Mouse (Mus musculus): Measurements from ENCODE around the gene Dctn3.
A peak's percentile ranks its signal among the peaks of the same experiment; 100 is the strongest.
"Not testable (repeated sequence)": the region's sequence is repeated elsewhere in the genome, so short reads cannot be mapped to it uniquely, and the experiment has no call there.

The Dctn3 gene

DNA sequence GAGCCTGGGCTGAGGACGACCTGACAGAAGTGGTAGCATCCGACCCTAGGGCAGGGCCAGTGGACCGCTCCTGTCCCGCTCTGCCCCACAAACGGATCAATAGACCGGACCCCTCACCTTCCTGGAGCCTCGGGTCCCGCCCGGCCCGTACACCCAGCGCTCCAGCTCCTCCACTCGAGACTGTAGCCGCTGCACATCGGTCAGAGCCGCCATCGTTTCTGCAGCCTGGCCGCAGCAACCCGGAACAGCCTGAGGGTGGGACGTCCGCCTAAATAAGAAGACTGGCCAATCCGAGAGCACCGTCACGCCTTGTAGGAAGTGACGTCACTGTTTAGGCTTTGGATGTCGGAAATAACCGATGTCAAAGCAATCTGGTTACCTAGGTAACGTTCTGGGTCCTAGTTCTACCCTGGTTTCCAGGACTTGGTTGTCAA lies at the start of gene Dctn3:
Dctn3 (minus strand) TSS at position 253 of the 434 bp plus-strand sequence.
- DNase-seq (ENCODE audit: low spot score in 2 of 2) = peak; percentile 79 to 88

DNA sequence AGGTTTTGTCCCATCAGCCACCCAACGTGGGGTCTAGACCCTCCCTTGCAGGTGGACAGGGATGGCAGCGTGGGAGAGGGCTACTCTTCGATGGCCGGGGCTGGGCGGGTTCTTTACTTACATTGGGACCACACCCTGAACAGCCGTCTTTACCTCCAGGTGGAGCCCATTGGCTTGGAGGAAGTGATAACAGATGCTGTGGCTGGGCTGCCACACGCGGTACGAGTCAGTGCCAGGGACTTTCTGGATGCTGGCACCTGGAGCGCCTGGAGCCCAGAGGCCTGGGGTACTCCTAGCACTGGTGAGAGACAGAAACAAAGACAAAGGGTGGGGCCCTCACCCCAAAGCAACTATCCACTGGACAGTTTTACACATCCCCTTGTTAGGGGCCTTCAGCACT lies 44.3 kb upstream of the Dctn3 start:
- not testable (repeated sequence) for DNase-seq (ENCODE audit: low spot score in 2 of 2)

DNA sequence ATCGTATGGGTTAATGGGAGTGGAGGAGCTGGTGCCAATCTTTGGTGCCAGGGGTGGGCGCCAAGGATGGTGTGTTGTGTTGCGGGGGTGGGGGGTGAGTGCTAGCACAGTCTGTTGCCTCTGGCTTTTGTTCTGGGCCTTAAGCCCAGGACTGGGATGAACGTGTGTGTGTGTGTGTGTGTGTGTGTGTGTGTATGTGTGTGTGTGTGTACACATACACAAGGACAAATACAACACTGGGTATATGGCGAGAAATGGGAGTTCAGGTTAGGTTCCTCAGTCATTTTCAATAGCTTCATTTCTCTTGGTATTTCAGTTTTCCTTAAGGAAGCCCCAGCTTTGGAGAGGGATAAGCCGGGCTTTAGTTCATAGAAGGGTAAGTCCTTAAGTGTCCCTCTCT lies 40.2 kb upstream of the Dctn3 start:
- not testable (repeated sequence) for DNase-seq (ENCODE audit: low spot score in 2 of 2)

DNA sequence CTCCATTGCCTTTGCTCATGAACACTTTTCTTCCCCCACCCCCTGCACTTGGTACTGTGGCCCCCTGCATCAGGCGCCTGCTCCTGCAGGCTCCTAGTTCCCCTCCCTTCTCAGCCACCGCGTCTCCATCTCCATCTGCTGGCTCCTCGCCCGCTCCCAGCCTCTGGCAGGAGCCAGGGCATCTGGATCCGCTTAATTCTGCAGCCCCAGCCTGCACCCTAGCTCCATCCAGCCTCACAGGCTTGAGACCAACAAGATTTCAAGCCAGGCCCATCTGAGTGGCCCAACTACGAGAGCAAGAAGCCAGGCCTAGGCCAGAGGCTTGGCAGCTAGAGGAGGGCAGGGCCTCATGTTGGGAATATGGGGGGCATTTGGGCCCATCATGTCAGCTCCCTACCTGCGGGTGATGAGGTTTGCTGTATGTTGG lies 39.7 kb upstream of the Dctn3 start:
- DNase-seq (ENCODE audit: low spot score in 2 of 2) = peak in 1 of 2 experiments; percentile 56

DNA sequence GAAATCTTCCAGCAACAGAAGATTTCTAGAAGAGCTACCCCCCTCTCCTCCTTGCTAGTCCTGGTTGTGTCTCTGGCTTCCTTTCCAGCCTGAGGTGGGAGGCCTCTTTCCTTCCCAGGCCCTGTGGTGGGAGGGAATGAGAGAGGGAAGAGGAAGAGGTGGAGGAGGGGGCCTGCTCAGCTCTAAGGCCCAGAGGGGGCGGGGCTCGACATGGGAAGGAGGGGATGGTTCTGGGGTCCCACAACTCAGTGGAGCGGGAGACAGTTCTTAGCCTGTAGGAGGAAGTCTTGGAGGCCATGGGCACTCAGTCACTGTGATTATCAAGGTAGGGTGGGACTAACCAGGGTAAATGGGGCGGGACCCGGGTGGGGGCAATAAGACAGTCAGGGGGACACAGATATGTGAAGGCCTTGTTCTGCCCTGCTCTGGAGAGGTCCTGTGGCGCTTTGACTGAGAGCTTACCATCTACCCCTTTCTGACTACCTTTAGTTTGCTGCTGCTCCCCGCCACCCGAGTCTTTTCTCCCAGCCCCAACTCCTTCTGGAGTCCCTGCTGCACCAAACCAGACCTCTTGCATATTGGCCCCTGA lies 39.2 kb upstream of the Dctn3 start:
- no peak for DNase-seq (ENCODE audit: low spot score in 2 of 2)

DNA sequence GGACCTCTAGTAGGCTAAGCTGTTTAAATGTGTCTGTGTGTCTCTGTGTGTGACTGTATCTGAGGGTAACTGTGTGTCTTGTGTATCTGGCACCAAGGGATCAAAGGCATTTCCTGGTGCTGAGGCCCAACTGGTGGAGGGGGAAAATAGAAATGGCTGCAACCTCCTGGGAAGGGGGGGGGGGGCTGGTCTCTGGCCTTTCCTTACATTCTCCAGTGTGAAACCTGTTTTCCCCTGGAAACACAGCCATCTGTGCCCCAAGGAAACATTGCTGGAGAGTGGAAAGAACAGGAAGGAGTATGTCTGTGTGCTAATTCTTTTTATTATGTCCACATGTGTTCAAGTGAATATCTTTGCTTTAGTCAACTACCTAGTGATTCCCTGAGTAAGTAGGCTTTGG lies 38.7 kb upstream of the Dctn3 start:
- DNase-seq (ENCODE audit: low spot score in 2 of 2) = no peak

DNA sequence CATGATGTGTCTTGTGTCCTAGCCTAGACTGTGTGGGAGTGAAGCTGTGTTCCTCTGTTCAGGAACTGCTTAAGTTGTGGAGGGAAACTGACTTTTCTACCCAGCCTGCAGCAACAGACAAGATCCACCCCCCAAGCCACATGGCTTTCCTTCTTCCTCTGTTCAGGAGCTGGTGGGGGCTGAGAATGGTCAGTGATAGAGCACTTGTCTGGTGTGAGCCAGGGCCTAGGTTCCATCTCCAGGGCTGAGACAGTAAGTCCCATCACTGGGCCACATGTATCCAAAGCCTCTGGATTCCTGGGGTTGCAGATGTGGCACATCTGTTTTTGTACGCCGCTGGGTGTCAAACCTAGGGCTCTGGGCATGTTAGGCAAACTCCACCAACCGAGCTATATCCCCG lies 37.9 kb upstream of the Dctn3 start:
- no peak for DNase-seq (ENCODE audit: low spot score in 2 of 2)

DNA sequence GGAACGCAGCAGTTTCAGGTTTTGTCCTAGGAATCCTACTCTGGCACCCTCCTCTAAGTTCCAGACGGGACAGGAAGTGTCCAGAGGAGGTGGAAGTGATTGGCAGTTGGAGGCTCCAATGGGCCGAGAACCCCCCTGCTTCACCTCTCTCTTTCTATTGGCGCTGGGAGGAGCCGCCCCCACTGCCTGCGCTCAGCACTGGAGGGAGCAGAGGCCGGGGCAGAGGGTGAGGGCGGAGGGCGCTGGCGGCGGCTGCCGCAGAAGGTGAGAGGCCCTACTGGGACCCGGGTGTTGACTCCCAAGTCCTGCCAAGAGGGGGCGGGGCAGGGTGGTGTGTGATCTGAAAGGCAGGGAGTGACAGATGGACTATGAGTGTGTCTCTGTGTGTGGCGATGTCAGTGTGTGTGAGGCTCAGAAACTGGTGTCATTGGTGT lies 37.3 kb upstream of the Dctn3 start:
- DNase-seq (ENCODE audit: low spot score in 2 of 2) = peak; percentile 78 to 89

DNA sequence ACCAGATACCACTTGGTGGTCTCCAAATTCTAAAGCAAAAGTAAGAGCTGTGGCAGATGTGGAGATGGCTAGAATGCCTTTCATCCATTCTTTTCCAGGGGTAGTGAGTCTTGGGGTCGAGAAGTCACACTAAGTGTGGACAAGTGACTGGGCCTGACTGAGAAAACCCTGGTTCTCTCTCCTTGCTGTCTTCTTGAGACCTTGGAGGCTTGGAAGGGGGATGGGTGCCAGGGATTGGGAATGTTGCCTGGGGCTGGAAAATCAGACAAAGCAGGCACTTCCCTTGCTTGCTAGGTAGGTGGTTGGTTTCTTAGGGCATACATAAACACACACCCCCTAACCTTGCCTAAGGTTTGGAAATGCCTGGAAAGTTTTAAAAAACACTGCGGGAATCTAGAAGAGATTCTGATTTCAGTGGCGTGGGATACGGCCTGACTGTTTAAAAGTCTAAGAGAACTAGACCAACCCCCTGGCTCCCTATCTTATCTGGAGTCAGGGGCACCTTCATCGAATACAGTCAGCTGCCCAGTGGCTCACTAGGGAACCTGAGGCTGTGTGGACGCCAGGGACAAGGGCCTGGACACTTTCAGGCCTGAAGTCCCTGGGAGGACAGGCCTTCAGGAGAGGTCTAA lies 36.8 kb upstream of the Dctn3 start:
- no peak for DNase-seq (ENCODE audit: low spot score in 2 of 2)

DNA sequence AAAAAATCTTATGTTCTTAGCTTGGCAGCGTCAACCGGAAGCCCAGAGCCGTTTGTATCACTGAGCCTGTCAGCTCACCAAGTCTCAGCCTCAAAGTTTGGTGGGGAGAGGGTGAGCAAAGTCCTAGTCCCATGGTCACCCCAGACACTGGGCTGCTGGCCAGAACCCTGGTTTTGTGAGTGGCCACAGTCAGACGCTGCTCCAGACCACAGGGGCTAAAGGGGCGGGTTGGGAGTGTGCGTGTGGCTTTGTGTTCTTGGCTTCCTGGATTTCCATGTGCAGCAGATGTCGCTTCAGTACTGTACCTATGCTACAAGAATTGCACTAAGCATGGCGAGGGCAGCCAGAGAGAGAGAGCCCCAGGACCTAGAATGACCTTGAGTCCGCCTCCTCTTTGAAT lies 36.2 kb upstream of the Dctn3 start:
- DNase-seq (ENCODE audit: low spot score in 2 of 2) = no peak

DNA sequence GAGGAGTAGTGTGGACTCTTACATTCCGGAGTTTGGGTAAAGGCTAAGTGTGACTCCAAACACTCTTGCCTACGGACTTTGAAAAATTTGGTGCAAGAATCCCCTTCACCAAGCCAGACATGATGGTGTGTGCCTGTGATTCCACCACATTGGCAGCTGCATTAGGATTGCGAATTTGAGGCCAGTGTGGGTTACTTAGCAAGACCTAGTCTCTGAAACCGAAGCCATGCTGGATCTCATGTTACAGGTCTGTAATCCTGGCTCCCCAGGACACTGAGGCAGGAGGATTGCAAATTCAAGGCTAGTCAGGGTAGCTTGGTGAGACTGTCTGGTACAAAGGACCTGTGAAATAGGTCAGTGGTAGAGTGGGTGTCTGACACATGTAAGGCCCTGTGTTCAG lies 35.7 kb upstream of the Dctn3 start:
- no peak for DNase-seq (ENCODE audit: low spot score in 2 of 2)

DNA sequence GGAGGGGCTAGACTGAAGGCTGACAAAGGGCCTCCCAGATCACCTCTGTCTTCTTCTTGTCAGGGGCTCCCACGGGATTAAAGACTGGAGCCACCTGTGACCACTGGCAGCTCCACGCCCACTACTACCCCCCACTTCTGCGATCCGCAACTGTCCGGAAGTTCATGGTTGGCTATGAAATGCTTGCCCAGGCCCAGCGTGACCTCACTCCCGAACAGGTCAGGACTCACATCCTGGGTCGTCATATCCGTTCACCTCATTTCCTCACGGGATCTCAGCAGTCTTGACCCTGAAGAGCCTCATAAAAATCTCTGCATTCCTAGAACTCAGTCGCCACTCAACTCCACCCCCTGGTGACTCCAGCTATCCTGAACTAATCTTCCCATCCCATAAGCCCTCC lies 35.1 kb upstream of the Dctn3 start:
- DNase-seq (ENCODE audit: low spot score in 2 of 2) = no peak

DNA sequence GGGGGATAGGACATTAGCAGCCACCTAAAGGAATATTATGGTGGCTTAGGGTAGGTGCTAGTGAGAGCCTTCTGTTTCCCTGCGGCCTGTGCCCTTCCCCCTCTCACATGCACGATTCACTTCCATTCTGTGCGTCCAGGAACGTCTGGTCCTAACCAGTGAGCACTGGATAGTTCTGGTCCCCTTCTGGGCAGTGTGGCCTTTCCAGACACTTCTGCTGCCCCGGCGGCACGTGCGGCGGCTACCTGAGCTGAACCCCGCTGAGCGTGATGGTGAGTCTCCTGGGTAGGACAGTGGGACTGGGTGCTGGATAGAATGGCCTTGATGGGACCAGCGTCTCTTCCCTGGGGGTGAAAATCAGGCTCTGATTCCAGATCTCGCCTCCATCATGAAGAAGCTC lies 34.4 kb upstream of the Dctn3 start:
- DNase-seq (ENCODE audit: low spot score in 2 of 2) = no peak

DNA sequence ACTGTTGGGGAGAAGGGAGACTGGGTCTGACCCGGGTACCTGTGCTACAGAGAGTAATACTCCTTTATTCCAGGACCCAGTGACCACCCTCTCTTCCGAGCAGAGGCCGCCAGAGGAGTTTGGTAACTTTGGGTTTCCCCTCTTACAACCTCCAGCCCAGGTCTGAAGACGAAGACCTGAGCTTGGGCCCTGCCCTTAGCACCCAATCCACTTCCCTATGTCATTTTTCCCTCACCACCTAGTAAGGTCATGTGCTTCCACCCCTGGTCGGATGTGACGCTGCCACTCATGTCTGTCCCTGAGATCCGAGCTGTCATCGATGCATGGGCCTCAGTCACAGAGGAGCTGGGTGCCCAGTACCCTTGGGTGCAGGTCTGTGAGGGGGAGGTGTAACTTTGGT lies 33.5 kb upstream of the Dctn3 start:
- DNase-seq (ENCODE audit: low spot score in 2 of 2) = no peak

DNA sequence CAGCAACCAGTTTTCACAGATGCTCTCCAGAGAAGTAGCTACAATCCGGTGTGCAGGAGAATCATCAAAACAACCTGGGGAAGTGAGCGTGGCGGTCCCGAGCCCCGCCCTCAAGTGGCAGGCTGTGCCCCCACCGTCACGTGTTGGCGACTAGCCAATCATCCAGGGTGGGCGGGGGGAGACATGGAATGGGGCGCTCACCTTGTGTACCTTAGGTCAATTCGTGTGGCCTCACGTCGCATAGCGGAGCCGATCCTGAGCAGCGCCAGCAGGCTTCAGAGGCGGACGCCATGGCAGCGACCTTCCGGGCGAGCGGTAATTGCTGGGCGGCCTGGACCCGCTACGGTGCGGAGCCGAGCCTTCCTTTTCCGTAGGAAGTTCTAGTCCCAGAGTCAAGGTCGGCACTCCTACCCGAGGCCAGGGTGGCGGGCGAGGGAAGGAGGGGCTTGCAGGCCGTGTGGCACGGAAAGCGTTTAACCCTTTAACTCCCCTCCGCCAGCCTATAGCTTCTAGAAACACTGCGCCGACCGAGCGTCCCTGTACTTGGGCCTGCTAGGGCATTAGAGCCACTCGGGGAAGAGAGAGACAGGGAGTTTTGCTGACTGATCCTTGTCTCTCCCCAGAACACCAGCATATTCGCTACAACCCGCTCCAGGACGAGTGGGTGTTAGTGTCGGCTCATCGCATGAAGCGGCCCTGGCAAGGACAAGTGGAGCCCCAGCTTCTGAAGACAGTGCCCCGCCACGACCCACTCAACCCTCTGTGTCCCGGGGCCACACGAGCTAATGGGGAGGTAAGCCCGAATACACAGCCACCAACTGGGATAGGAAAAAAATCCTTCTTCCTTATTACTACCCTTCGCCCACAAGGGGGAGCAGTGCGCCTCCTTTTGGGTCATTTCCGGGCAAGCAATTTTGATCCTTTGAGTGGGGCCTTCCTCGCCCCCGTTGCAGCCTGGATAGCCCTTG lies 32.7 kb upstream of the Dctn3 start, which contains the start of gene Sigmar1:
Sigmar1 (minus strand) TSS at position 820 of the 968 bp plus-strand sequence.
- DNase-seq (ENCODE audit: low spot score in 2 of 2) = peak; percentile 83 to 86

DNA sequence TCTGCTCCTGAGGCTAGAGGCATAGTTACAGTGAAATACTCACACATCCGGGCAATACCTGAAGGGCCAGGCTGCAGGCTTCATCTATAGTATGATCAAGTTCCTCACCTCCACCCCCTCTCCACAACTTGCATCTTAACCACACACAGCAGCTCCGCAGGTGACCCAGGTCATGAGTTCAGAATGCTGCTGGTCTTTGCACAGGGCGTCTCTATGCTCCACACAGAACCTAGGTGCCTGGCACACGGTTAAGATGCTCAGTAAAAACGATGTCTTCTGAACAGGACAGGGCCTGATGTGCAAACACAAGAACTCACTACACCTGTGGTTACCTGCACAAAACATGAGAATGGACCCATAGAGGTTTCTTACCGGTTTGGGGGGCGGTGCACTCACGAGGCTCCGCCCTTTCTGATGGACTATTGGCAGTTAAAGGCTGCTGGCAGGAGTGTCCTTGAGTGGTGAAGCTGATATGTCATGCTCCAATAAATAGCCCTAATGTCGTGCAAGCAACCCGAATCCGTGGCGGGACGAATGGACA lies 31.9 kb upstream of the Dctn3 start, which contains the start of gene Galt:
Galt (plus strand) TSS at position 432 of the 541 bp plus-strand sequence.
- DNase-seq (ENCODE audit: low spot score in 2 of 2) = no peak

DNA sequence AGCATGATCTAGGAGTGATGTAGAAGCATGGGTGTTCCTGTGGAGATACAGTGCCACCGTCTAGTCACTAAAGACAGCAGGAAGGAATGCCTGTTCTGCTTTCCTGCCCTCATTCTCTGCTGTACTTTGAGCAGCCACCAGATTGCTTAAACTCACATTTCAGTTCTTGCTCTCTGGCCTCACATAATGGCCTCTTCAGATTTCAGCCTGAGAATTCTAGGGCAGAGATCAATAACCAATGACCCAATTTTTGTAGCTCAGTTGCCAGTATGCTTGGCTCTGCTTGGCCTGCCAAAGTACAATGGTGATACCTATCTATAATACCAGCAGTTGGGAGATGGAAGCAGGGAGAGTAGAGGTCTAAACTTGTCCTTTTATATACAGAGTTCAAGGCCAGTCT lies 22.1 kb upstream of the Dctn3 start:
- DNase-seq (ENCODE audit: low spot score in 2 of 2) = no peak

DNA sequence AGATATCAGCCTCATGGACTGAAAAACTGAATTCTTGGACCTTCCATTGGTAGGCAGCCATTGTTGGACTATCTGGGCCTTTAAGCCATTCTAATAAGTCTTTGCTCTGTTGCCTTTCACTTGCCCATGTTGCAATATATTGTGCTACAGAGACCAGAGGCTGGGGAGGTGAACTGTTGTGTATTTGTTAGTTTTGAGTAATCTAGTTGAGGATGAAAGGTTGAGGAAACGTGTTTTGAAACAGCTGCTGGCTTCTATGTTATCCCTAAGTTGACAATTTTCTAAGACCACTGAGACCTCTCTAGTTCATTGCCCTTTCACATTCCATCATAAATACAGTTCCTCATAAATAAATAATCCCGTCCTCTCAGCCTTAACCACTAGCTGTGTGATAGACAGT lies 21.2 kb upstream of the Dctn3 start:
- DNase-seq (ENCODE audit: low spot score in 2 of 2) = no peak

DNA sequence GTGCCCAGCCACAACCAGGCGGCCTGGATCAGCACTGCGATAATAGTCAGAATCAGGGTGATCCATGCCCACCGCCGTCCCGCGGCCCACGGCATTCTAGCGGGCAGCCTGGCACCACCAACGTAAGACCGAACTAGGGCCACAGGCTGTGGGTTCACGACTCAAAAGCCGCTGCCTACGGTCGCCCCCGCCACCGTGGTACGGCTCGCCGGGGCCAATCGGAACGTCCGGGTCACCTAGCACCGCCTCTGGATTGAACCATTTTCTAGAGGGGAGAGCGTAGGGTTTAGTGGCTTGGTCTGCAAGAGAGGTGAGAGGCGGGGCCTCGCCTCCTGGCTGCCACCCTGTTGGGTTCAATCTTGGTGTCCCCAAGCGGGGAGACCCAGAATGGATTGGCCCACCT lies 18.2 kb upstream of the Dctn3 start:
- DNase-seq (ENCODE audit: low spot score in 2 of 2) = peak; percentile 90 to 93

DNA sequence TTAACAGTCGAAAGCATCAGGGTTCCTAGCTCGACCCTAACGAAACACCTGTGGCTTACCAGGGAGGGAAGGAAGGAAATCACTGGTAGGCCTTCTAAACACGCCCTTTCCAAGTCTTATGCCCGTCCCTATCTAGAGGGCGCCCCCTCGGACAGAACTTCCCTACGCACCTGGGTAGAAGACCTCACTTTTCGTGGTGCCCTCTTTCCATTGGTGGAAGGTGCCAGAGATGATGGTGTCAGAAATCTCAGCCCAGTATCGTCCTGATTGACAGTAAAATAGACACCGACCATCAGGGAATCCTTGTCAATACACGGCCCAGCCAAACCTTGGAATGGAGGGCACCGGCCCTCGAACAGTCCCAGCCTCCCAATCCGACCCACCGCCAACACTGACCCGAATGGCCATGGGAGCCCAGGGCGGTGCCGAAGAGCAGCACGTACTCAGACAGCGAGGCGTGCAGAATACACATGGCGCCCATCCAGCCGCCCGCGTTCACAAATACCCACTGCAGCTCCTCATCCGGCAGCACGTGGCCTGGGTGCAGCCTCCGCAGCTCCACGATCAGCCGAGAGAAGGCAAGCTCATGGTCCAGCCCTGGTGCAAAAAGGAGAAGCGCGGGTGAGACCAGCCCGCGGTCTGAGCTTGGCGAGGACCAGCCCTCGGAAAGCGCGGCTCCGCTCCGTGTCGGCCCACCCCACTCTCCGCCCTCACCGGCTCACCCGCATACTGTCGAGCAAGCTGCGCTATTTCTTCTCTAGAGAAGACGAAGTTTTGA lies 17.6 kb upstream of the Dctn3 start:
- no peak for DNase-seq (ENCODE audit: low spot score in 2 of 2)

DNA sequence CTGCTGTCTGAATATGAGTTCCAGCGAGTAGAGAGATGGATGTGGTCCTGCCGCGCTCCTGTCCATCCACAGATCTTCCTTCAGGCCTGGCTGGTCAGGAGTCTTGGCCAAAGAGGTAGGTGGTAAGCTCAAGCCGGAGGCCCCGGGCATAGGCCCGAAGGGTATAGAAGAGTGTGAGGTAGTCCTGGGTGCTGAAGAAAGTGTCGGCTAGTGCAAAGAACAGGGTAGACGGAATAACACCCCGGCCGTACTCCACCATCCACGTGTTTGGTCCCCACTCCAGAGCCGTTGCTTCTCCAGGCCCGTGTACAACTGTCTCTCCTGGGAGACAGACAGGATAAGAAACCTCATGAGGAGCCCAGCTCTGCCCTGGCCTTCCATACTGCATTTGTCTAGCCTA lies 16.3 kb upstream of the Dctn3 start:
- no peak for DNase-seq (ENCODE audit: low spot score in 2 of 2)
